Mouse (Mus musculus) layer of hippocampus, adult 9-10 months (tissue): Measurements from ENCODE around the gene Dnajc1.

Experiments used
- DNase-seq: peaks from one replicate; pipeline ENCODE4 v3.0.0; 2022; ENCODE audit warnings: low spot score

Gene Dnajc1

DNA sequence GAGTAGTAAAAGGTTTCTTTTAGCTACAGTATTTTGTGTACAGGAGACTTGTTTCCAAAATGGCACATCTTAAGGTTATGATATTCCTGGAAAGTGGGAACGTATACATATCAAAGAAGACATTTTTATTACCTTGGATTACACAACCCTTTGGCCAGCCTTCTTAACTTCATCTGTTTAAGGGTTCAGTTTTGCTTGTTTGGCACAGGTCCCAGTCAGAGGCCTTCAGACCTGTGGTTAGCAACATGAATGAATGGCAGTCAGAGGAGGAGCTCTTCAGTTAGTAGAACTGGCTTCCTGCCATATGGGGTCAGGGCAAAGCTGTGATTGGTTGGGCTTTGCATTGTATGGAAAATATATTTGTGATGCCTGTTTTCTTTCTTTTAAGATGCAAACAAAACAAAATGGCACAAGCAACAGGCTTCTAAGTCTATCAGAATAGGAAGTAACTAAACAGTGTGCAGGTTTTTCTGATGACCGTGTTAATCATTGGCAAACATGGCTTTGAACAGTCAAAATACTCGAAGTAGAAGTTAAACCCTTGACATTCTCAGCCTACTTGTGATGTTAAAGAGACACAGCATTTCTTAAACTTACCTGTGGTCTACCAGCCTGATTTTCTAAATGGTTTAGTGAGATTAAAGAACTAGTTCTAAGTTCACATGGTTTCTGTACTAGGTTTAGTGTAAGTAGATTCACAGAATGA, 196.8 kb downstream of the Dnajc1 start:
- no peak for DNase-seq

DNA sequence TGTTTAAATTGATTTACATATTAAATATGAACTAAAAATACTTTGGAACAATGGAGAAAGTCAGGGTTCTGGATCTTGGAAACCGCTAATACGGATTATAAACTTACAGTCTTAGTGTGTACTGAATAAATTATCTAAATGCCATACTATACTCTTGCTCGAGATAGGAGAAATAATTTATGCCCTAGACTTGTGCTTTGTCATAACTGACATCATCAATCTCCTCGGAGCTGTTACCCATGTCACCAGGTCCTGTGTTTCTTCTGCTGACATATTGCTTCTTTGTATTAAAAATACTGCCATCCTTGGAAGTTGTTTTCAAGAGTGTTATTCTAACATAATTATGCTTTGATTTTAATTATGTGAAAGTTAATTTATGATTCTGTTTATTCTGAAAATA, 197.3 kb downstream of the Dnajc1 start:
- DNase-seq, result no peak

DNA sequence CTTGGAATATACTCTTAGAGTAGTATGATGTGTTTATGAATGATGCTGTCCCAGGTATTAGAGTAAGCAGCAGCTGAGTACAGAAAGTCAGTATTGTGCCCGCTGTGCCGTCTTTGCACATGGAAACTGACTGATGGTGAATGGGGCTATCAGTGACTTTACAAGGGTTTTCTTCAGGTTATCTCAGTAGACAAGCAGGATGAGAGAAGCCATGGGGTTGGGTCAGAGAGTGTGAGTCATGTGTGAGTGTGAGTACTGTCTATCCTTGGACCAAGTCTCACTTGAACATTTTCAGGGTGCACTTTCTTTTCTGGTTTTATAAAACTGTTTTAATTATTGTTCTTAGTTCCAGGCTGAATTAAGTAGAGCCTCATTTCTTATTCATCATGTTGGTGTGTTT, 204.3 kb downstream of the Dnajc1 start:
- no peak for DNase-seq

DNA sequence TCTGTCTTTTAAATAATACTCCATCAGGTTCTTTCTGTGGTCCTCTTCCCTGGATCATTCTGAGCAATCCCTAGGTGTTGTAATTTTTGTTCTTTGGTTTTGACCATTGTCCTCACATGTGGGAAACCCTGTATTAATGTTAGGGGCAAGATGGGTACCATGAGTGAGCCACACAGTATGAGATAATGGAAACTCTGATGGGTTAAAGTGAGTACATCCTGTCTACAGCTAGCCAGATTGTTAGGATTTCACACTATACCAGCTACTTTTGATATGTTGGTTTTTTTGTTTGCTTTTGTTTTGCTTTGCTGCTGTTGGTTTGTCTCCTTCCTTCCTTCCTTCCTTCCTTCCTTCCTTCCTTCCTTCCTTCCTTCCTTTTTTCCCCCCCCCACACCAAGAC, 209.6 kb downstream of the Dnajc1 start:
- no peak for DNase-seq

DNA sequence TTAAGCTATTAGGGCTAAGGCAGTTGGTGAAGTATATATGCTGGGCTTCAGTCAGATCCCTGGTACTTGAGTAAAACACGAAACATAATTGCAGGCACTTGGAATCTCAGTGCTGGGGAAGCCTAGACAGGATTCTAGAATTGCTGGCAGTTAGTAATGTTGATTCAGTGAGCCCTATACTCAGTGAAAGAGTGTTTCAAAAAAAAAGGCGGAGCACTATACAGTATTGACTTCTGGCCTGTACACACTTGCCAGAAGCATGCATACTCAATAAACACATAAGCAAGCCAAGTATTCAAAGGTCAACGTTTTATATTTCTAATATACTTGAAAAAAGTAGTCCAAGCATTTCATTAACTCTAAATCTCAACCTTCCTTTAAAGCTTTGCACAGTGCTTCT, 211.0 kb downstream of the Dnajc1 start:
- DNase-seq, result no peak

DNA sequence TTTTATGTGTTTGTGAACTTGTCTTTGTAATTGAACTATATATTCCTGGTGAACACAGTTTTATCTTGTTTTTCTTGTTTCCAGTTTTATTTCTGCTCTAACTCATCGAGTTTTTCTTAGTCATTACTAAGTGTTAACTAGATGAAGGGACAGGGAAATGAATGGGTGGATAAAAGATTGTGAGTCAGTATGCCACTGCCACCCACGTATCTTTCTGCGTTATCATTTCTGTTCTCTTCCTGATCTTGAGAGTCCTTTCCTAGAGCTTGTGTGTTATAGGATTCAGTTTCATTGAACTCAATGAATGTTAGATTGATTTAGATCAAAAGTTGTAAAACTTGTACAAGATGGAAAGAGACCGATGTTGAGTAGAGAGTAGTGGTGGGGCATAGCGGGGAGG, 212.3 kb downstream of the Dnajc1 start:
- DNase-seq, result no peak

DNA sequence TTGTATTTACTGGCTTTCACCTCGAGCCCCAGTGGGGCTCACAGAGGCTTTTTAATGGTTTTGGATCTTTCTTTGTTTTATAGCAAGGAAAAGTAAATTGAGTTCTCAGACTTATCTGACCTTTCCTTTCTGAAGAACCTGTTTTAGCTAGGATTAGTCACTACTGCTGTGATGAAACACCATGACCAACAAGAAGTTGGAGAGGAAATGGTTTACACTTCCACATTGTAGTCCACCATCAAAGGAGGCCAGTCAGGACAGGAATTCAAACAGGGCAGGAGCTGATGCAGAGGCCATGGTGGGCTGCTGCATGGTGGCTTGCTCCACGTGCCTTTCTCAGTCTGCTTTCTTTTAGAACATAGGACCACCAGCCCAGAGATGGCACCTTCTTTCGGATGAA, 216.4 kb downstream of the Dnajc1 start:
- DNase-seq, result no peak

DNA sequence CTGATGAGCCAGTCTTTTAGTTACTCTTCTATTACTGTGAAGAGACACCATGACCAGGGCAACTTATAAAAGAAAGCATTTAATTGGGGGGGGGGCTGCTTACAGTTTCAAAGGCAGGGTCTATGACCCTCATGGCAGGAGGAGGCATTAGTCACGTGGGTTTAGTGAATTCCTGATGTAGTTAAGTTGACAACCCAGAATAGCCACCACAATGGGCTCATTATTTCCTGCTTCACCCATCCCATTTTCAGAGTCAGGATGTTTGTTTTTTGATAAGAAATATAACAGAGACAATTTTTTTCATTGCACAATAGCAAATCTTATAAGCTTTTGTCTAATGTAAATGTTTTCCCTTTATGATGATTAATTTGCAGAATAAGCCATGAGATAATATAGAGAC, 217.4 kb downstream of the Dnajc1 start:
- DNase-seq, result no peak

DNA sequence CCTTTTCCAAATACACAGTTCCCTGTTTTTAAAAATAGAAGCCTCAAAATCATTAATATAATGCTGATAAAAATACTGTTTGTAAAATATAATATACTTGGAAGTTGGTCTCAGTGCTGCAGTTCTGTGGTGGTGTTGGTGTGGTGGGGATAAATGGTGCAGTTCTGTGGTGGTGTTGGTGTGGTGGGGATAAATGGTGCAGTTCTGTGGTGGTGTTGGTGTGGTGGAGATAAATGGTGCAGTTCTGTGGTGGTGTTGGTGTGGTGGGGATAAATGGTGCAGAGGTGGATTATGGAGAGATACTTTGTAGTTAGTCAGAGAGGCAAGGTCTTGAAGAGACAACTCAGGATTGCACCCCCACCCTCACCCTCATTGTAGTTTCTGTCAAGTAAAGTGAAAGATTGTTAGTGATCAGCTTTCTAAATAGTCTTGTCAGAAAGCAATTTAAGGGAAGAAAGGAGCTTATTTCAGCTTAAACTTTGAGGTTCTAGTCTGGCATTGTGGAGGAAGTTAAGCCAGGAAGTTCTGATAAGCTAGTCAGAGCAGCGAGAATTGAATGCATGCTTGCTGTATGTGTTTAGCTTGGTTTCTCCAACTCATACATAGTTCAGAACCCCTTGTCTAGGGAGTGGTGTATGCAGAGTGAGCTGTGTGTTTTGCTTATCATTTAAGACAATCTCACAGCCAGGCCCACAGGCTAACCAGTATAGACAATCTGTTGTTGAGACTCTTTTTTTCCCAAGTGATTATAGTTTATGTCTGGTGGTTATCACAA, 223.3 kb downstream of the Dnajc1 start:
- no peak for DNase-seq

DNA sequence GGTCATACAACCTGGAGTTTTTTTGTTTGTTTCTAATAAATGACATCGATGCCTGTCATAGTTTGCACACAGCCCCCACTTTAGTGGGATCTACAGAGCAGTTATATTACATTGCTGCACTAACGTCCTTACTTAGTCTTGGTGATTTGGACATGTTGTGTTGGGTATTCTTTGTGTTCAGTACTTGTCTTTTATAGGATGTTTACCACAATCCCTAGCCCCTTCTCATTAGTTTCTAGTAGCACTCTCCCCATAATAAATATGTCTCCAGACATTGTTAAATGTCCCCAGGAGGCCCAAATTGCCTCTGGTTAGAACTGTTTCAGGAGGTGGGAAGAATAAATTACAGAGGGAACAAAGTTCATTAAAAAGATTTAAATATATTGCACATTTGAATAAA, 227.1 kb downstream of the Dnajc1 start:
- no peak for DNase-seq

DNA sequence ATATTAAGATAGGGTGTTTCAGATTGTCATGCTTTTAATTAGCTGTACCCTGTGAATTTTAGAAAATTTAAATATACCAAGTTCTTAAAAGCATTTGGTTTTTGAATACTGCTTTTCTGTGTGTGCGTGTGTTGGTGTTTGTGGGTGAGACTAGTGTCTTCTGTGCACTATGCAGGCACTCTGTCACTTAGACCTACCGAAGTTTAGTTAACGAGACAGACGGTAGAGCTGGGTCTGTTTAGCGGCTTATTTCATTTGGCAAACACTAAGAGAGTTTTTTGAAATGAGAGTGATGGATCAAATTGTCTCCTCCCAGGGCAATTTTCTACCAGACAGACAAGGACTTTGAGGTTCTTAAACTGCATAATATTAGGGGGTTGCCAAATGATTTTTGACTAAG, 231.6 kb downstream of the Dnajc1 start:
- DNase-seq, result no peak

DNA sequence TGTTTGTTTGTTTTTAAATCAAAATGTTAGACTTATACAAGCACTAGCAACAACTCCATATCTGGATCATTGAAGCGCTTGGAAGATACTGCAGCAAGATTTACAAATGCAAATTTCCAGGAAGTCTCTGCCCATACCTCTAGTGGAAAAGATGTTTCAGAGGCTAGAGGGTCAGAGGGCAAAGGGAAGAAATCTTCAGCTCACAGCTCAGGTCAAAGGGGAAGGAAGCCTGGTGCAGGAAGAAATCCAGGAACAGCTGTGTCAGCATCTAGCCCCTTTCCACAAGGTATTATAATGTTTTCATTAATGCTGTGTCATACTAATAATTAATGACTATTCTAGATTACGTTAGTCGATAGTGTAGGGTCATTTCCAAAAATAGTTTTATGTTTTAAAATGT, 233.2 kb downstream of the Dnajc1 start:
- no peak for DNase-seq

DNA sequence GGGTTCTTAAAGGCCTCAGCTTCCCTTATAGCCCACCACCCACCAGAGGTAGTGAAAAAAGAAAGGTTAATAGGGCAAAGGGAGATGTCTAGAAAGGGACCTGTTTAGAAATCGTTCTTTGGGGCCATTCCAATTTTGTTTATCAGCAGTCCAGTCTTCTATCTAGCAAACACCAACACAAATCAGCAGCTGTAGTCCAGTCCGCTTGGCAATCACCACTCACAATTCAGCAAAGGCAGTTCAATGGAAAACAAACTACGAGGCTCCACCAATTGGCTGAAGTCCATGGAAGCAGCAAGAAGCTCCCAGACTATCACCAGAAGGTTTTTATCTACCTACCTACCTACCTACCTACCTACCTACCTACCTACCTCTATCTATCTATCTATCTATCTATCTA, 236.5 kb downstream of the Dnajc1 start:
- no peak for DNase-seq
